16 mouse cellular contexts compared by ENCODE assay signal in the genomic region with DNA sequence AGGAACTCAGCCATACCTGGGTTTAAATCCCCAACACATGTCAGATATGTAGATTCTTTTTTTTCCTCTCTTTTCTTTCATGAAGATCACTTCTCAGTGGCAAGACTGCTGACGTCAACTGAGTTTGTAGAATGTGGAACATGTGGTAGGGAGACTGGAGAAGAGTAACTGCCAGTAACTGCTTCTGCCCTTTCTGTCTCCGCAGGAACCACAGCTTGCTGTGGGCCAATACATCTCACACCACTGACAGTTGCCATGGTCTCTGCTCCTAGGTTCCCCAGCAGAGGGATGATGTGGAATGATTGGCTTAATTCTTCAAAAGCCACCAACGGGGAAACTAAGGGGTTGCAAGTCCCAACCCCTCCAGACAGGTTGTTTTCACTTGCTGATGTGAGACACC. TPM values are rescaled to one million over a fixed set of nuclear protein-coding genes. Genes with fewer than 3 reads are reported as not detected.
DNase-seq lines count a peak whose midpoint lies in the region; ATAC-seq and TF ChIP-seq lines count a peak whose summit lies in the region.
"Had no signal": no experiment of that assay in that cellular context is flagged by ENCODE, and none has a peak within 500 bp of the region (broad histone marks: within the 10 kb centered on the region; RNA-seq: fewer than 3 reads in every experiment).

No protein-coding gene starts in this region.

- no peak for TF ChIP-seq EP300 in lung, postnatal 0 days (IDR thresholded peaks at IDR 0.05)

- no peak overlapping the region for H3K9ac ChIP-seq in heart, embryonic 13.5 days
- no peak overlapping the region for H3K9ac ChIP-seq in heart, embryonic 11.5 days (ENCODE audit: low read depth, low read length)
- no peak overlapping the region for H3K9ac ChIP-seq in lung, postnatal 0 days (replicated peaks; ENCODE audit: low read depth)
- H3K9ac ChIP-seq: embryonic facial prominence, embryonic 15.5 days; heart, embryonic 12.5 days; limb, embryonic 15.5 days had no signal

- TF ChIP-seq CTCF in lung, postnatal 0 days (IDR thresholded peaks at IDR 0.05), result no peak

- H3K27ac ChIP-seq in heart, embryonic 13.5 days (replicated peaks), result peak overlapping the region; percentile 44; the same call in 1 of the 2 replicates
- no peak overlapping the region for H3K27ac ChIP-seq in heart, embryonic 11.5 days (ENCODE audit: low read depth, low read length)
- H3K27ac ChIP-seq in lung, postnatal 0 days (ENCODE audit: low read length), result no peak overlapping the region
- H3K27ac ChIP-seq: embryonic facial prominence, embryonic 15.5 days; hindbrain, postnatal 0 days; limb, embryonic 15.5 days; stomach, postnatal 0 days had no signal

- peaks cover 56% of the 10 kb centered on the region for H3K4me1 ChIP-seq in heart, embryonic 13.5 days
- H3K4me1 ChIP-seq in heart, embryonic 11.5 days (ENCODE audit: control insufficient read depth, insufficient read depth, low read length), result peaks cover 11% of the 10 kb centered on the region
- H3K4me1 ChIP-seq in lung, postnatal 0 days (ENCODE audit: insufficient read depth, low read depth, low read length), result no peaks in the 10 kb centered on the region
- H3K4me1 ChIP-seq: embryonic facial prominence, embryonic 15.5 days; limb, embryonic 15.5 days had no signal

- 35% methylated on average over 3 of the region's 3 CpGs for WGBS in heart, embryonic 13.5 days
- WGBS in heart, embryonic 11.5 days (ENCODE audit: insufficient replicate concordance), result 24% methylated on average over 3 of the region's 3 CpGs
- WGBS in lung, postnatal 0 days, result 49% methylated on average over 3 of the region's 3 CpGs

- H3K4me3 ChIP-seq in heart, embryonic 13.5 days, result no peak overlapping the region
- no peak overlapping the region for H3K4me3 ChIP-seq in heart, embryonic 11.5 days (ENCODE audit: low read depth, low read length)
- H3K4me3 ChIP-seq in lung, postnatal 0 days (ENCODE audit: low read depth, low read length), result no peak overlapping the region
- H3K4me3 ChIP-seq: embryonic facial prominence, embryonic 15.5 days; heart, embryonic 12.5 days; limb, embryonic 15.5 days had no signal

- no peaks in the 10 kb centered on the region for H3K27me3 ChIP-seq in heart, embryonic 13.5 days (replicated peaks)
- H3K27me3 ChIP-seq in heart, embryonic 11.5 days (ENCODE audit: control insufficient read depth, insufficient read depth, low read length), result no peaks in the 10 kb centered on the region
- H3K27me3 ChIP-seq in lung, postnatal 0 days (replicated peaks; ENCODE audit: insufficient read depth, low read length), result no peaks in the 10 kb centered on the region
- H3K27me3 ChIP-seq: embryonic facial prominence, embryonic 15.5 days; heart, embryonic 12.5 days; limb, embryonic 15.5 days had no signal

- ATAC-seq in heart, embryonic 13.5 days (ENCODE audit: extremely low read depth, insufficient number of reproducible peaks, low FRiP score, low TSS enrichment), result no peak
- no peak for ATAC-seq in heart, embryonic 11.5 days (replicated peaks; ENCODE audit: insufficient number of reproducible peaks, low FRiP score, low TSS enrichment)
- no peak for ATAC-seq in lung, postnatal 0 days
- ATAC-seq in hematopoietic stem cell, adult 5-6 weeks (replicated peaks in 1 of 2; ENCODE audit: insufficient read depth in 1 of 2, low FRiP score in 2 of 2, low TSS enrichment in 1 of 2, low read depth in 1 of 2, poor library complexity in 2 of 2, severe bottlenecking in 2 of 2), result peak; percentile 98 to 99
- ATAC-seq in neutrophil, adult 5-6 weeks (ENCODE audit: extremely low read depth, insufficient number of reproducible peaks, low FRiP score, poor library complexity, severe bottlenecking), result peak; percentile 58; the same call in 1 of the 2 replicates
- ATAC-seq: hindbrain, postnatal 0 days had no signal

- H3K4me2 ChIP-seq in heart, embryonic 13.5 days, result no peak overlapping the region
- H3K4me2 ChIP-seq in heart, embryonic 11.5 days, result no peak overlapping the region
- no peak overlapping the region for H3K4me2 ChIP-seq in lung, postnatal 0 days (replicated peaks; ENCODE audit: low read depth, low read length)
- H3K4me2 ChIP-seq: embryonic facial prominence, embryonic 15.5 days; heart, embryonic 12.5 days; limb, embryonic 15.5 days had no signal

- peak; percentile 32 for DNase-seq in lung, postnatal 0 days (ENCODE audit: low spot score)
- DNase-seq in lung, postnatal 10 days, result no peak
- no peak for DNase-seq in adrenal gland, postnatal 36 days
- DNase-seq: cerebellum, adult 2 months; kidney, adult 18-20 months; kidney, postnatal 25 days; retina, postnatal 1 day had no signal

- H3K36me3 ChIP-seq in heart, embryonic 13.5 days, result peaks cover 48% of the 10 kb centered on the region
- peaks cover 2% of the 10 kb centered on the region; the same call in 1 of the 2 replicates for H3K36me3 ChIP-seq in heart, embryonic 11.5 days (ENCODE audit: control insufficient read depth, insufficient read depth, low read length)
- no peaks in the 10 kb centered on the region for H3K36me3 ChIP-seq in lung, postnatal 0 days (ENCODE audit: insufficient read depth, low read length)
- H3K36me3 ChIP-seq: embryonic facial prominence, embryonic 15.5 days; limb, embryonic 15.5 days had no signal

- H3K9me3 ChIP-seq in heart, embryonic 13.5 days, result no peaks in the 10 kb centered on the region
- no peaks in the 10 kb centered on the region for H3K9me3 ChIP-seq in heart, embryonic 11.5 days (replicated peaks; ENCODE audit: control insufficient read depth, low read length)
- H3K9me3 ChIP-seq in lung, postnatal 0 days (ENCODE audit: low read length), result no peaks in the 10 kb centered on the region
- H3K9me3 ChIP-seq: embryonic facial prominence, embryonic 15.5 days; heart, embryonic 12.5 days; limb, embryonic 15.5 days had no signal

RNA-seq across cellular contexts. Expression of gene Slc8a1, which starts 33.4 kb away (rescaled TPM):
- 67.6 and 73.3 TPM in 2 replicates for polyA plus RNA-seq in heart, embryonic 13.5 days (2015; fragmentation: Nextera tagmentation; extraction: Ambion mirVana)
- polyA plus RNA-seq in heart, embryonic 11.5 days (2014; fragmentation: Nextera tagmentation; extraction: Ambion mirVana), result 126 and 148 TPM in 2 replicates
- polyA plus RNA-seq in lung, postnatal 0 days (2015; fragmentation: Nextera tagmentation; extraction: Ambion mirVana), result 4.0 and 5.3 TPM in 2 replicates
- total RNA-seq in hematopoietic stem cell, adult 5-6 weeks (2017), result 17.2 and 21.1 TPM in 2 replicates
- 4.2 and 5.4 TPM in 2 replicates for total RNA-seq in neutrophil, adult 5-6 weeks (2017)
- total RNA-seq in adrenal gland, postnatal 36 days (2021), result 1 to 10 TPM; 6.0 to 6.2 TPM

Comparison
In these comparisons a context has a peak if more than half of its experiments do, and no peak if none do; other contexts are left out.
1. ATAC-seq: peak in hematopoietic stem cell, adult 5-6 weeks (2 of 2) and neutrophil, adult 5-6 weeks (single experiment); none in heart, embryonic 13.5 days (single experiment), heart, embryonic 11.5 days (single experiment) and lung, postnatal 0 days (single experiment).